Comparison of ENCODE assay signal across 25 mouse cellular contexts in genomic region chr1:39571653-39572052, GRCm38 (mm10). TPM values are rescaled to one million over a fixed set of nuclear protein-coding genes. Genes with fewer than 3 reads are reported as not detected.
A peak's percentile ranks its signal among the peaks of the same experiment; 100 is the strongest.
DNase-seq lines count a peak whose midpoint lies in the region; ATAC-seq and TF ChIP-seq lines count a peak whose summit lies in the region.
"Had no signal": no experiment of that assay in that cellular context is flagged by ENCODE, and none has a peak within 500 bp of the region (broad histone marks: within the 10 kb centered on the region; RNA-seq: fewer than 3 reads in every experiment).

No protein-coding gene starts in this region.

- peak overlapping the region; percentile 8 for H3K4me2 ChIP-seq in heart, embryonic 13.5 days
- H3K4me2 ChIP-seq in liver, embryonic 14.5 days (ENCODE audit: low read depth) = peak overlapping the region; percentile 33; the same call in 1 of the 2 replicates
- H3K4me2 ChIP-seq in liver, embryonic 12.5 days = no peak overlapping the region
- H3K4me2 ChIP-seq: midbrain, embryonic 11.5 days; neural tube, embryonic 15.5 days had no signal

- H3K4me1 ChIP-seq in heart, embryonic 13.5 days = peaks cover 49% of the 10 kb centered on the region
- H3K4me1 ChIP-seq in heart, adult 2 months (ENCODE audit: control insufficient read depth, insufficient read depth, low read length) = peaks cover 2% of the 10 kb centered on the region
- peaks cover 13 to 14% of the 10 kb centered on the region in 2 experiments for H3K4me1 ChIP-seq in liver, embryonic 14.5 days (replicated peaks; ENCODE audit: control insufficient read depth in 2 of 2, insufficient read depth in 2 of 2, low read length in 1 of 2)
- peaks cover 43% of the 10 kb centered on the region for H3K4me1 ChIP-seq in liver, embryonic 12.5 days

- no peak overlapping the region for H3K4me3 ChIP-seq in heart, embryonic 13.5 days
- no peak overlapping the region for H3K4me3 ChIP-seq in heart, adult 2 months
- H3K4me3 ChIP-seq in liver, embryonic 14.5 days (ENCODE audit: insufficient read depth in 1 of 2, low read depth in 2 of 2, low read length in 2 of 2) = no peak overlapping the region
- H3K4me3 ChIP-seq in liver, embryonic 12.5 days = no peak overlapping the region
- H3K4me3 ChIP-seq: forebrain, embryonic 10.5 days; limb, embryonic 10.5 days; neural tube, embryonic 15.5 days had no signal

- TF ChIP-seq EP300 in heart, adult 2 months (IDR thresholded peaks at IDR 0.05; ENCODE audit: insufficient read depth, low read depth, low read length) = no peak
- TF ChIP-seq EP300 in liver, embryonic 14.5 days (IDR thresholded peaks at IDR 0.05; ENCODE audit: low read depth) = no peak

- peaks cover 8% of the 10 kb centered on the region; the same call in 1 of the 2 replicates for H3K36me3 ChIP-seq in heart, embryonic 13.5 days
- no peaks in the 10 kb centered on the region for H3K36me3 ChIP-seq in heart, adult 2 months (ENCODE audit: control insufficient read depth, insufficient read depth, low read length)
- no peaks in the 10 kb centered on the region for H3K36me3 ChIP-seq in liver, embryonic 14.5 days (replicated peaks; ENCODE audit: control insufficient read depth, insufficient read depth, low read depth)
- H3K36me3 ChIP-seq in liver, embryonic 12.5 days = peaks cover 18% of the 10 kb centered on the region; the same call in 1 of the 2 replicates
- H3K36me3 ChIP-seq: neural tube, embryonic 15.5 days had no signal

- intact Hi-C loops in heart, adult 2 months (cut with DNase I) = no loop called here

- H3K27me3 ChIP-seq in heart, embryonic 13.5 days (replicated peaks) = no peaks in the 10 kb centered on the region
- H3K27me3 ChIP-seq in heart, adult 2 months (ENCODE audit: control insufficient read depth, insufficient read depth, low read length) = no peaks in the 10 kb centered on the region
- H3K27me3 ChIP-seq in liver, embryonic 14.5 days (ENCODE audit: control insufficient read depth, insufficient read depth, low read length) = no peaks in the 10 kb centered on the region
- no peaks in the 10 kb centered on the region for H3K27me3 ChIP-seq in liver, embryonic 12.5 days (replicated peaks)
- H3K27me3 ChIP-seq: neural tube, embryonic 15.5 days had no signal

- 27% methylated on average over 6 of the region's 6 CpGs for WGBS in heart, embryonic 13.5 days
- 54% methylated on average over 6 of the region's 6 CpGs for WGBS in heart, adult 2 months
- WGBS in liver, embryonic 14.5 days (ENCODE audit: insufficient replicate concordance) = 49% methylated on average over 6 of the region's 6 CpGs
- WGBS in liver, embryonic 12.5 days (ENCODE audit: insufficient replicate concordance) = 56% methylated on average over 6 of the region's 6 CpGs

- H3K79me2 ChIP-seq in heart, adult 2 months (replicated peaks; ENCODE audit: control insufficient read depth, insufficient read depth, low read length) = no peaks in the 10 kb centered on the region; the same call in 1 of the 2 replicates

- no peak overlapping the region for H3K27ac ChIP-seq in heart, embryonic 13.5 days (replicated peaks)
- H3K27ac ChIP-seq in heart, adult 2 months = no peak overlapping the region
- no peak overlapping the region for H3K27ac ChIP-seq in liver, embryonic 14.5 days
- H3K27ac ChIP-seq in liver, embryonic 12.5 days = no peak overlapping the region
- H3K27ac ChIP-seq: forebrain, embryonic 10.5 days; hindbrain, postnatal 0 days; limb, embryonic 10.5 days; neural tube, embryonic 15.5 days; stomach, postnatal 0 days had no signal

- ATAC-seq in heart, embryonic 13.5 days (ENCODE audit: extremely low read depth, insufficient number of reproducible peaks, low FRiP score, low TSS enrichment) = no peak
- no peak for ATAC-seq in liver, embryonic 14.5 days (ENCODE audit: insufficient read depth)
- no peak for ATAC-seq in liver, embryonic 12.5 days
- ATAC-seq in inflammation-experienced regulatory T-cells, adult 6 months = peak; percentile 30
- ATAC-seq in frontal cortex, adult (ENCODE audit: low TSS enrichment) = no peak
- ATAC-seq: forebrain, embryonic 16.5 days; hindbrain, postnatal 0 days had no signal

- TF ChIP-seq POLR2A in heart, adult 2 months (IDR thresholded peaks at IDR 0.05; ENCODE audit: insufficient read depth, low read depth, low read length) = no peak

- no peak for TF ChIP-seq CTCF in heart, adult 2 months (IDR thresholded peaks at IDR 0.05)
- TF ChIP-seq CTCF in liver, embryonic 14.5 days (IDR thresholded peaks at IDR 0.05; ENCODE audit: low read depth) = no peak

- no peaks in the 10 kb centered on the region for H3K9me3 ChIP-seq in heart, embryonic 13.5 days
- H3K9me3 ChIP-seq in liver, embryonic 14.5 days (ENCODE audit: control insufficient read depth, low read length) = no peaks in the 10 kb centered on the region
- no peaks in the 10 kb centered on the region for H3K9me3 ChIP-seq in liver, embryonic 12.5 days (replicated peaks)
- H3K9me3 ChIP-seq: forebrain, embryonic 10.5 days; limb, embryonic 10.5 days; neural tube, embryonic 15.5 days had no signal

- no peak for DNase-seq in heart, adult 2 months
- DNase-seq in liver, embryonic 14.5 days (ENCODE audit: low read depth in 3 of 3, low spot score in 3 of 3) = no peak
- DNase-seq in Muller cell, postnatal 12 days (ENCODE audit: inconsistent ontology term) = no peak
- DNase-seq: adrenal gland, postnatal 25 days; B cell, adult 2 months; cerebellum, adult 8-10 months; gastrocnemius, postnatal 14 days; heart, adult 18-20 months; kidney, adult 2 months; kidney, postnatal 14 days; lung, adult 18-20 months; lung, postnatal 10 days; thymus, adult 2 months; thymus, postnatal 4 days had no signal

- 0 out of 2 replicates have a peak overlapping the region, but pooled peaks have one; percentile 44 for H3K9ac ChIP-seq in heart, embryonic 13.5 days
- H3K9ac ChIP-seq in heart, adult 2 months (ENCODE audit: low read depth, low read length) = no peak overlapping the region
- H3K9ac ChIP-seq in liver, embryonic 14.5 days (replicated peaks) = no peak overlapping the region
- no peak overlapping the region for H3K9ac ChIP-seq in liver, embryonic 12.5 days
- H3K9ac ChIP-seq: neural tube, embryonic 15.5 days had no signal

RNA-seq across cellular contexts. Expression of gene Rnf149, which starts 5.6 kb away (rescaled TPM):
- polyA plus RNA-seq in heart, embryonic 13.5 days (2015; fragmentation: Nextera tagmentation; extraction: Ambion mirVana) = 14.5 and 15.2 TPM in 2 replicates
- total RNA-seq in heart, adult 2 months (2021) = 1 to 10 TPM; 7.0 to 8.5 TPM
- 3.6 and 5.7 TPM in 2 replicates for polyA plus RNA-seq in heart, adult 2 months (2012; rRNA removed)
- 10.3 and 15.4 TPM in 2 replicates for polyA plus RNA-seq in liver, embryonic 14.5 days (2012; rRNA removed)
- polyA plus RNA-seq in liver, embryonic 14.5 days (2014; fragmentation: Nextera tagmentation; extraction: Ambion mirVana) = 12.1 and 12.5 TPM in 2 replicates
- 25.6 and 27.3 TPM in 2 replicates for polyA plus RNA-seq in liver, embryonic 12.5 days (2016; fragmentation: Nextera tagmentation; extraction: Ambion mirVana)
- polyA plus RNA-seq in inflammation-experienced regulatory T-cells, adult 6 months (2017; shearing (Covaris generic)) = 10 to 100 TPM; 11.9 to 37.0 (median 29.9) TPM

RNA-seq across cellular contexts. Expression of gene Cnot11, which starts 36.9 kb away (rescaled TPM):
- polyA plus RNA-seq in heart, embryonic 13.5 days (2015; fragmentation: Nextera tagmentation; extraction: Ambion mirVana) = 14.0 and 15.0 TPM in 2 replicates
- total RNA-seq in heart, adult 2 months (2021) = 10 to 100 TPM; 13.2 to 15.6 TPM
- 9.8 and 11.9 TPM in 2 replicates for polyA plus RNA-seq in heart, adult 2 months (2012; rRNA removed)
- polyA plus RNA-seq in liver, embryonic 14.5 days (2012; rRNA removed) = 7.1 and 8.0 TPM in 2 replicates
- 9.6 and 10.0 TPM in 2 replicates for polyA plus RNA-seq in liver, embryonic 14.5 days (2014; fragmentation: Nextera tagmentation; extraction: Ambion mirVana)
- 17.2 and 20.0 TPM in 2 replicates for polyA plus RNA-seq in liver, embryonic 12.5 days (2016; fragmentation: Nextera tagmentation; extraction: Ambion mirVana)
- 1 to 10 TPM; 4.6 to 6.9 (median 4.6) TPM for polyA plus RNA-seq in inflammation-experienced regulatory T-cells, adult 6 months (2017; shearing (Covaris generic))
